Mouse (Mus musculus) intestine, postnatal 0 days (tissue): Measurements from ENCODE around the gene Psph. TPM values are rescaled to one million over a fixed set of nuclear protein-coding genes. Genes with fewer than 3 reads are reported as not detected.
A peak's percentile ranks its signal among the peaks of the same experiment; 100 is the strongest.

Experiments
- ATAC-seq: fragments of 200-750 bp; cut with Nextera tagmentation; 2 replicates; pipeline ENCODE4 v1.8.0; 2017; ENCODE audit warnings: mild to moderate bottlenecking, moderate TSS enrichment, moderate library complexity
- H3K27ac ChIP-seq: fragments of 300-500 bp; sonication (generic); 2 replicates; pipeline ENCODE4 v1.5.1; 2014; ENCODE audit warnings: mild to moderate bottlenecking, low read depth, low read length, moderate library complexity
- H3K27me3 ChIP-seq: fragments of 300-500 bp; sonication (generic); replicated peaks from 2 replicates; pipeline ENCODE4 v1.6.1; 2014; ENCODE audit warnings: low read length, mixed read lengths; ENCODE audit not compliant: control insufficient read depth, insufficient read depth
- H3K36me3 ChIP-seq: fragments of 300-500 bp; sonication (generic); 2 replicates; pipeline ENCODE4 v1.6.1; 2014; ENCODE audit warnings: mild to moderate bottlenecking, moderate library complexity; ENCODE audit not compliant: control insufficient read depth, insufficient read depth
- H3K4me1 ChIP-seq: fragments of 300-500 bp; sonication (generic); replicated peaks from 2 replicates; pipeline ENCODE4 v1.6.1; 2014; ENCODE audit warnings: antibody characterized with exemption, low read length, mixed read lengths; ENCODE audit not compliant: control insufficient read depth, insufficient read depth
- H3K4me2 ChIP-seq: fragments of 300-500 bp; sonication (generic); replicated peaks from 2 replicates; pipeline ENCODE4 v1.6.1; 2014; ENCODE audit warnings: low read depth, mild to moderate bottlenecking, moderate library complexity
- H3K4me3 ChIP-seq: fragments of 300-500 bp; sonication (generic); 2 replicates; pipeline ENCODE4 v1.5.1; 2014; ENCODE audit warnings: low read depth, low read length
- H3K9ac ChIP-seq: fragments of 300-500 bp; sonication (generic); 2 replicates; pipeline ENCODE4 v1.6.1; 2014; ENCODE audit warnings: mild to moderate bottlenecking, low read depth, low read length
- H3K9me3 ChIP-seq: fragments of 300-500 bp; sonication (generic); 2 replicates; pipeline ENCODE4 v1.6.1; 2016; ENCODE audit warnings: mixed run types; ENCODE audit not compliant: control insufficient read depth
- CTCF ChIP-seq: sonication (generic); IDR thresholded peaks from 2 replicates; pipeline ENCODE4 v1.5.1; 2016; ENCODE audit warnings: low read depth, mild to moderate bottlenecking, control low read depth, antibody characterized with exemption, moderate library complexity
- WGBS: fragments of 180-500 bp; shearing (Covaris S2); extraction: QIAGEN DNeasy Blood & Tissue Kit; methylation state at CpG from one replicate; pipeline ENCODE4 v1.1.7; 2014; 5-methylcytosine and 5-hydroxymethylcytosine counted together
- polyA plus RNA-seq: library from polyadenylated mRNA; unstranded; fragments of >200 nt; fragmentation: Nextera tagmentation; extraction: Ambion mirVana; gene quantifications from 2 replicates; pipeline ENCODE4 v1.2.1, GENCODE M21; 2015

Psph gene
- polyA plus RNA-seq, 1 experiment from 2014 or later = 22.2 TPM

GRCm38 (mm10) chr5:129770443-129771355 is 16.6 kb downstream of the Psph start:
- Histone ChIP-seq H3K27me3 (no peaks in the 10 kb centered on the region), H3K4me2 (peak overlapping the region; percentile 21), H3K4me1 (no peaks in the 10 kb centered on the region), H3K9ac (no peak overlapping the region), H3K4me3 (no peak overlapping the region), H3K27ac (no peak overlapping the region), H3K9me3 (no peaks in the 10 kb centered on the region), H3K36me3 (no peaks in the 10 kb centered on the region)
- TF ChIP-seq CTCF = no peak
- WGBS = 51% methylated on average over 23 of the region's 23 CpGs
- peak; percentile 71 for ATAC-seq

GRCm38 (mm10) chr5:129761865-129762540 is 25.2 kb downstream of the Psph start:
- 75% methylated on average over 18 of the region's 18 CpGs for WGBS

GRCm38 (mm10) chr5:129759929-129760480 is 27.2 kb downstream of the Psph start:
- 67% methylated on average over 13 of the region's 13 CpGs for WGBS
- H3K4me2 ChIP-seq = no peak overlapping the region
- no peak overlapping the region for H3K9ac ChIP-seq
- no peak overlapping the region for H3K4me3 ChIP-seq
- H3K27me3 ChIP-seq = no peaks in the 10 kb centered on the region
- ATAC-seq = no peak
- H3K9me3 ChIP-seq = no peaks in the 10 kb centered on the region
- no peak for TF ChIP-seq CTCF
- no peak overlapping the region for H3K27ac ChIP-seq
- peaks cover 30% of the 10 kb centered on the region for H3K36me3 ChIP-seq
- H3K4me1 ChIP-seq = no peaks in the 10 kb centered on the region

More at GRCm38 (mm10) chr5:129761865-129762540, 25.2 kb downstream of the Psph start:
- H3K9me3 ChIP-seq = no peaks in the 10 kb centered on the region
- H3K4me3 ChIP-seq = no peak overlapping the region
- H3K27me3 ChIP-seq = no peaks in the 10 kb centered on the region
- H3K36me3 ChIP-seq = peaks cover 23% of the 10 kb centered on the region
- H3K27ac ChIP-seq = no peak overlapping the region
- no peak overlapping the region for H3K9ac ChIP-seq
- no peak for TF ChIP-seq CTCF
- ATAC-seq = no peak
- H3K4me2 ChIP-seq = no peak overlapping the region
- H3K4me1 ChIP-seq = no peaks in the 10 kb centered on the region

- H3K4me2 ChIP-seq = no peak overlapping the region
- H3K9me3 ChIP-seq = no peaks in the 10 kb centered on the region
- no peaks in the 10 kb centered on the region for H3K4me1 ChIP-seq
- no peaks in the 10 kb centered on the region for H3K27me3 ChIP-seq
- peaks cover 31% of the 10 kb centered on the region for H3K36me3 ChIP-seq
- H3K9ac ChIP-seq = no peak overlapping the region
- no peak for TF ChIP-seq CTCF
- no peak for ATAC-seq
- H3K4me3 ChIP-seq = no peak overlapping the region
- 95% methylated on average over 20 of the region's 20 CpGs for WGBS
- H3K27ac ChIP-seq = no peak overlapping the region
These were observed 30.4 kb downstream of the Psph start for GRCm38 (mm10) chr5:129756886-129757285.

- Histone ChIP-seq H3K4me1 (no peaks in the 10 kb centered on the region), H3K27ac (no peak overlapping the region), H3K27me3 (no peaks in the 10 kb centered on the region), H3K4me2 (peak overlapping the region; percentile 41), H3K36me3 (peaks cover 34% of the 10 kb centered on the region), H3K9me3 (no peaks in the 10 kb centered on the region), H3K9ac (no peak overlapping the region), H3K4me3 (no peak overlapping the region)
- 16% methylated on average over 6 of the region's 6 CpGs for WGBS
- ATAC-seq = no peak
- TF ChIP-seq CTCF = no peak
These were observed 43.2 kb downstream of the Psph start for GRCm38 (mm10) chr5:129744050-129744449.

GRCm38 (mm10) chr5:129742903-129743488 is 44.3 kb downstream of the Psph start:
- Histone ChIP-seq H3K9ac (no peak overlapping the region), H3K4me2 (no peak overlapping the region), H3K4me3 (no peak overlapping the region), H3K9me3 (no peaks in the 10 kb centered on the region), H3K27me3 (no peaks in the 10 kb centered on the region), H3K36me3 (peaks cover 27% of the 10 kb centered on the region), H3K4me1 (no peaks in the 10 kb centered on the region), H3K27ac (no peak overlapping the region)
- no peak for TF ChIP-seq CTCF
- WGBS = 37% methylated on average over 7 of the region's 7 CpGs
- peak; percentile 41; the same call in 1 of the 2 replicates for ATAC-seq
